Comparison of ENCODE assay signal across 8 mouse cellular contexts in genomic region chr15:18821114-18821756, GRCm38 (mm10). TPM values are rescaled to one million over a fixed set of nuclear protein-coding genes. Genes with fewer than 3 reads are reported as not detected.
DNase-seq lines count a peak whose midpoint lies in the region; ATAC-seq and TF ChIP-seq lines count a peak whose summit lies in the region.

No protein-coding gene starts in this region.

- peak; percentile 83 for DNase-seq in 3T3-L1 (ENCODE audit: low read depth, low spot score)
- peak; percentile 85 for DNase-seq in adrenal gland, postnatal 14 days
- peak; percentile 86 for DNase-seq in embryonic facial prominence, embryonic 10.5 days (ENCODE audit: low spot score)
- peak; percentile 46 to 62 for DNase-seq in heart, adult 2 months
- DNase-seq in kidney, adult 9 months = peak; percentile 74
- DNase-seq in spleen, postnatal 10 days (ENCODE audit: low spot score in 2 of 2) = peak; percentile 26 to 71

- H3K4me1 ChIP-seq in embryonic facial prominence, embryonic 10.5 days = 0 out of 2 replicates have a peak, but pooled peaks cover 2% of the 10 kb centered on the region
- H3K4me1 ChIP-seq in heart, adult 2 months (ENCODE audit: control insufficient read depth, insufficient read depth, low read length) = no peaks in the 10 kb centered on the region
- H3K4me1 ChIP-seq in limb, embryonic 13.5 days = peaks cover 12% of the 10 kb centered on the region
- peaks cover 7% of the 10 kb centered on the region; the same call in 1 of the 2 replicates for H3K4me1 ChIP-seq in midbrain, embryonic 16.5 days (ENCODE audit: control insufficient read depth, insufficient read depth, low read length)

- peak overlapping the region; percentile 35; the same call in 1 of the 2 replicates for H3K4me2 ChIP-seq in limb, embryonic 13.5 days (replicated peaks)
- H3K4me2 ChIP-seq in midbrain, embryonic 16.5 days (ENCODE audit: low read length) = peak overlapping the region; percentile 58

- intact Hi-C loops in heart, adult 2 months (cut with DNase I) = loop anchor here (2.0 kb wide), 1 partner anchor 456 kb away; no protein-coding TSS in a partner anchor

- no peaks in the 10 kb centered on the region for H3K36me3 ChIP-seq in embryonic facial prominence, embryonic 10.5 days (replicated peaks)
- H3K36me3 ChIP-seq in heart, adult 2 months (ENCODE audit: control insufficient read depth, insufficient read depth, low read length) = no peaks in the 10 kb centered on the region
- H3K36me3 ChIP-seq in limb, embryonic 13.5 days = no peaks in the 10 kb centered on the region
- H3K36me3 ChIP-seq in midbrain, embryonic 16.5 days (ENCODE audit: control insufficient read depth, insufficient read depth, low read length) = no peaks in the 10 kb centered on the region

- no peaks in the 10 kb centered on the region for H3K79me2 ChIP-seq in heart, adult 2 months (replicated peaks; ENCODE audit: control insufficient read depth, insufficient read depth, low read length)

- 26% methylated on average over 10 of the region's 10 CpGs for WGBS in embryonic facial prominence, embryonic 10.5 days
- 20% methylated on average over 10 of the region's 10 CpGs for WGBS in heart, adult 2 months
- WGBS in limb, embryonic 13.5 days = 21% methylated on average over 10 of the region's 10 CpGs
- WGBS in midbrain, embryonic 16.5 days = 25% methylated on average over 10 of the region's 10 CpGs

- TF ChIP-seq POLR2A in heart, adult 2 months (IDR thresholded peaks at IDR 0.05; ENCODE audit: insufficient read depth, low read depth, low read length) = no peak

- H3K27ac ChIP-seq in embryonic facial prominence, embryonic 10.5 days (replicated peaks) = no peak overlapping the region
- no peak overlapping the region for H3K27ac ChIP-seq in heart, adult 2 months
- no peak overlapping the region for H3K27ac ChIP-seq in limb, embryonic 13.5 days
- H3K27ac ChIP-seq in midbrain, embryonic 16.5 days (ENCODE audit: low read length) = no peak overlapping the region

- TF ChIP-seq CTCF in heart, adult 2 months (IDR thresholded peaks at IDR 0.05) = peak; percentile 95

- no peaks in the 10 kb centered on the region for H3K27me3 ChIP-seq in embryonic facial prominence, embryonic 10.5 days (replicated peaks; ENCODE audit: low read depth, poor library complexity, severe bottlenecking)
- no peaks in the 10 kb centered on the region for H3K27me3 ChIP-seq in heart, adult 2 months (ENCODE audit: control insufficient read depth, insufficient read depth, low read length)
- no peaks in the 10 kb centered on the region for H3K27me3 ChIP-seq in limb, embryonic 13.5 days
- no peaks in the 10 kb centered on the region for H3K27me3 ChIP-seq in midbrain, embryonic 16.5 days (ENCODE audit: control insufficient read depth, insufficient read depth, low read depth, low read length)

- 0 out of 2 replicates have a peak, but pooled peaks have one; percentile 21 for TF ChIP-seq EP300 in heart, adult 2 months (IDR thresholded peaks at IDR 0.05; ENCODE audit: insufficient read depth, low read depth, low read length)

- H3K4me3 ChIP-seq in embryonic facial prominence, embryonic 10.5 days = no peak overlapping the region
- H3K4me3 ChIP-seq in heart, adult 2 months = no peak overlapping the region
- H3K4me3 ChIP-seq in limb, embryonic 13.5 days = no peak overlapping the region
- peak overlapping the region; percentile 49 for H3K4me3 ChIP-seq in midbrain, embryonic 16.5 days (ENCODE audit: low read depth, low read length)

- H3K9me3 ChIP-seq in embryonic facial prominence, embryonic 10.5 days = no peaks in the 10 kb centered on the region
- no peaks in the 10 kb centered on the region for H3K9me3 ChIP-seq in limb, embryonic 13.5 days
- no peaks in the 10 kb centered on the region for H3K9me3 ChIP-seq in midbrain, embryonic 16.5 days (replicated peaks; ENCODE audit: control insufficient read depth, low read length, poor library complexity, severe bottlenecking)

- no peak overlapping the region for H3K9ac ChIP-seq in heart, adult 2 months (ENCODE audit: low read depth, low read length)
- H3K9ac ChIP-seq in limb, embryonic 13.5 days = no peak overlapping the region
- 0 out of 2 replicates have a peak overlapping the region, but pooled peaks have one; percentile 4 for H3K9ac ChIP-seq in midbrain, embryonic 16.5 days (ENCODE audit: low read depth, low read length)

- ATAC-seq in limb, embryonic 13.5 days (ENCODE audit: low FRiP score, low read depth) = peak; percentile 77
- peak; percentile 60 for ATAC-seq in midbrain, embryonic 16.5 days

RNA-seq across cellular contexts. Expression of gene Cdh10, which starts 2.5 kb away (rescaled TPM):
- total RNA-seq in adrenal gland, postnatal 14 days (2021) = 0.33 and 0.34 TPM in 2 replicates
- 1.1 and 1.9 TPM in 2 replicates for polyA plus RNA-seq in embryonic facial prominence, embryonic 10.5 days (2016; fragmentation: Nextera tagmentation; extraction: Ambion mirVana)
- not detected for total RNA-seq in heart, adult 2 months (2021)
- 0.06 and 0.10 TPM in 2 replicates for polyA plus RNA-seq in heart, adult 2 months (2012; rRNA removed)
- 3.7 and 4.3 TPM in 2 replicates for polyA plus RNA-seq in limb, embryonic 13.5 days (2015; fragmentation: Nextera tagmentation; extraction: Ambion mirVana)
- polyA plus RNA-seq in midbrain, embryonic 16.5 days (2015; fragmentation: Nextera tagmentation; extraction: Ambion mirVana) = 20.5 and 26.9 TPM in 2 replicates
